Mouse (Mus musculus) intestine, embryonic 14.5 days (tissue): Measurements from ENCODE around the gene Cdh23. TPM values are rescaled to one million over a fixed set of nuclear protein-coding genes. Genes with fewer than 3 reads are reported as not detected.

Experiments
- ATAC-seq: fragments of 200-750 bp; cut with Nextera tagmentation; replicated peaks from 2 replicates; pipeline ENCODE4 v1.8.0; 2017; ENCODE audit warnings: low read depth, moderate number of reproducible peaks, moderate TSS enrichment, moderate library complexity; ENCODE audit not compliant: low FRiP score, low TSS enrichment
- DNase-seq: peaks from one replicate; pipeline ENCODE4 v3.0.0-alpha.2; 2018; ENCODE audit warnings: low spot score
- H3K27ac ChIP-seq: fragments of 300-500 bp; sonication (generic); 2 replicates; pipeline ENCODE4 v1.5.1; 2014; ENCODE audit warnings: low read depth, mild to moderate bottlenecking, control low read depth
- H3K27me3 ChIP-seq: fragments of 300-500 bp; sonication (generic); replicated peaks from 2 replicates; pipeline ENCODE4 v1.6.1; 2014; ENCODE audit warnings: low read length, control low read depth; ENCODE audit not compliant: control insufficient read depth, insufficient read depth
- H3K36me3 ChIP-seq: fragments of 300-500 bp; sonication (generic); 2 replicates; pipeline ENCODE4 v1.6.1; 2014; ENCODE audit warnings: low read length, control low read depth; ENCODE audit not compliant: control insufficient read depth, insufficient read depth
- H3K4me1 ChIP-seq: fragments of 300-500 bp; sonication (generic); replicated peaks from 2 replicates; pipeline ENCODE4 v1.6.1; 2014; ENCODE audit warnings: low read length, control low read depth, mixed read lengths; ENCODE audit not compliant: control insufficient read depth, insufficient read depth
- H3K4me2 ChIP-seq: fragments of 300-500 bp; sonication (generic); 2 replicates; pipeline ENCODE4 v1.6.1; 2014; ENCODE audit warnings: low read length
- H3K4me3 ChIP-seq: fragments of 300-500 bp; sonication (generic); 2 replicates; pipeline ENCODE4 v1.5.1; 2014; ENCODE audit warnings: low read depth, low read length, control low read depth, mixed read lengths
- H3K9ac ChIP-seq: fragments of 300-500 bp; sonication (generic); 2 replicates; pipeline ENCODE4 v1.6.1; 2014; ENCODE audit warnings: mild to moderate bottlenecking, low read length
- H3K9me3 ChIP-seq: fragments of 300-500 bp; sonication (generic); 2 replicates; pipeline ENCODE4 v1.6.1; 2016; ENCODE audit warnings: low read length, control low read depth; ENCODE audit not compliant: control insufficient read depth
- WGBS: fragments of 180-500 bp; shearing (Covaris S2); extraction: QIAGEN DNeasy Blood & Tissue Kit; methylation state at CpG from one replicate; pipeline ENCODE4 v1.1.7; 2014; 5-methylcytosine and 5-hydroxymethylcytosine counted together
- polyA plus RNA-seq: library from polyadenylated mRNA; unstranded; fragments of >200 nt; fragmentation: Nextera tagmentation; extraction: Ambion mirVana; gene quantifications from 2 replicates; pipeline ENCODE4 v1.2.1, GENCODE M21; 2014

Cdh23 gene
- polyA plus RNA-seq, 1 experiment from 2014 or later: 1.0 TPM

GRCm38 (mm10) chr10:60381142-60381925 is 315.0 kb downstream of the Cdh23 start:
- no peak overlapping the region for H3K4me2 ChIP-seq
- DNase-seq: no peak
- 73% methylated on average over 10 of the region's 10 CpGs for WGBS
- H3K27me3 ChIP-seq: no peaks in the 10 kb centered on the region
- H3K4me3 ChIP-seq: no peak overlapping the region
- H3K9ac ChIP-seq: no peak overlapping the region
- no peak overlapping the region for H3K27ac ChIP-seq
- H3K9me3 ChIP-seq: no peaks in the 10 kb centered on the region
- ATAC-seq: no peak
- H3K36me3 ChIP-seq: no peaks in the 10 kb centered on the region
- H3K4me1 ChIP-seq: no peaks in the 10 kb centered on the region

GRCm38 (mm10) chr10:60380229-60380628 is 316.1 kb downstream of the Cdh23 start:
- no peaks in the 10 kb centered on the region for H3K36me3 ChIP-seq
- DNase-seq (no peak), ATAC-seq (no peak)
- H3K4me3 ChIP-seq: no peak overlapping the region
- H3K9ac ChIP-seq: no peak overlapping the region
- WGBS: 65% methylated on average over 3 of the region's 3 CpGs
- no peaks in the 10 kb centered on the region for H3K27me3 ChIP-seq
- no peak overlapping the region for H3K4me2 ChIP-seq
- no peaks in the 10 kb centered on the region for H3K4me1 ChIP-seq
- no peak overlapping the region for H3K27ac ChIP-seq
- no peaks in the 10 kb centered on the region for H3K9me3 ChIP-seq

GRCm38 (mm10) chr10:60379419-60379957 is 316.8 kb downstream of the Cdh23 start:
- Histone ChIP-seq H3K9ac (no peak overlapping the region), H3K9me3 (no peaks in the 10 kb centered on the region), H3K36me3 (no peaks in the 10 kb centered on the region), H3K27ac (no peak overlapping the region), H3K27me3 (no peaks in the 10 kb centered on the region), H3K4me2 (no peak overlapping the region), H3K4me1 (no peaks in the 10 kb centered on the region), H3K4me3 (no peak overlapping the region)
- ATAC-seq (no peak), DNase-seq (no peak)
- 60% methylated on average over 9 of the region's 9 CpGs for WGBS

- Histone ChIP-seq H3K27me3 (no peaks in the 10 kb centered on the region), H3K4me1 (no peaks in the 10 kb centered on the region), H3K9ac (no peak overlapping the region), H3K36me3 (no peaks in the 10 kb centered on the region), H3K9me3 (no peaks in the 10 kb centered on the region), H3K4me2 (no peak overlapping the region), H3K4me3 (no peak overlapping the region), H3K27ac (no peak overlapping the region)
- ATAC-seq (no peak), DNase-seq (no peak)
- 88% methylated on average over 16 of the region's 16 CpGs for whole genome bisulfite sequencing
Observed at GRCm38 (mm10) chr10:60376704-60377103, 319.6 kb downstream of the Cdh23 start.

- Histone ChIP-seq H3K4me3 (no peak overlapping the region), H3K9me3 (no peaks in the 10 kb centered on the region), H3K4me1 (no peaks in the 10 kb centered on the region), H3K9ac (no peak overlapping the region), H3K4me2 (no peak overlapping the region), H3K27me3 (no peaks in the 10 kb centered on the region), H3K36me3 (no peaks in the 10 kb centered on the region), H3K27ac (no peak overlapping the region)
- DNase-seq: no peak
- ATAC-seq: no peak
- 45% methylated on average over 8 of the region's 8 CpGs for WGBS
Observed at GRCm38 (mm10) chr10:60373937-60374578, 322.2 kb downstream of the Cdh23 start.

GRCm38 (mm10) chr10:60373543-60373936 is 322.8 kb downstream of the Cdh23 start:
- DNase-seq (no peak), ATAC-seq (no peak)
- Histone ChIP-seq H3K27ac (no peak overlapping the region), H3K4me1 (no peaks in the 10 kb centered on the region), H3K9ac (no peak overlapping the region), H3K9me3 (no peaks in the 10 kb centered on the region), H3K4me3 (no peak overlapping the region), H3K4me2 (no peak overlapping the region), H3K27me3 (no peaks in the 10 kb centered on the region), H3K36me3 (no peaks in the 10 kb centered on the region)
- WGBS: 45% methylated on average over 6 of the region's 6 CpGs

GRCm38 (mm10) chr10:60371596-60372386 is 324.5 kb downstream of the Cdh23 start:
- H3K4me1 ChIP-seq: no peaks in the 10 kb centered on the region
- ATAC-seq (no peak), DNase-seq (no peak)
- no peak overlapping the region for H3K4me3 ChIP-seq
- H3K9ac ChIP-seq: no peak overlapping the region
- H3K27me3 ChIP-seq: no peaks in the 10 kb centered on the region
- H3K27ac ChIP-seq: no peak overlapping the region
- H3K36me3 ChIP-seq: no peaks in the 10 kb centered on the region
- no peaks in the 10 kb centered on the region for H3K9me3 ChIP-seq
- H3K4me2 ChIP-seq: no peak overlapping the region
- 78% methylated on average over 5 of the region's 5 CpGs for WGBS

GRCm38 (mm10) chr10:60370601-60371061 is 325.7 kb downstream of the Cdh23 start:
- no peak for DNase-seq
- 70% methylated on average over 5 of the region's 5 CpGs for WGBS

More at GRCm38 (mm10) chr10:60370601-60371061, 325.7 kb downstream of the Cdh23 start:
- H3K4me2 ChIP-seq: no peak overlapping the region
- no peaks in the 10 kb centered on the region for H3K27me3 ChIP-seq
- no peak overlapping the region for H3K4me3 ChIP-seq
- H3K4me1 ChIP-seq: no peaks in the 10 kb centered on the region
- H3K27ac ChIP-seq: no peak overlapping the region
- ATAC-seq: no peak
- no peaks in the 10 kb centered on the region for H3K9me3 ChIP-seq
- no peak overlapping the region for H3K9ac ChIP-seq
- H3K36me3 ChIP-seq: no peaks in the 10 kb centered on the region
